9 mouse cellular contexts compared by ENCODE assay signal in the genomic region with DNA sequence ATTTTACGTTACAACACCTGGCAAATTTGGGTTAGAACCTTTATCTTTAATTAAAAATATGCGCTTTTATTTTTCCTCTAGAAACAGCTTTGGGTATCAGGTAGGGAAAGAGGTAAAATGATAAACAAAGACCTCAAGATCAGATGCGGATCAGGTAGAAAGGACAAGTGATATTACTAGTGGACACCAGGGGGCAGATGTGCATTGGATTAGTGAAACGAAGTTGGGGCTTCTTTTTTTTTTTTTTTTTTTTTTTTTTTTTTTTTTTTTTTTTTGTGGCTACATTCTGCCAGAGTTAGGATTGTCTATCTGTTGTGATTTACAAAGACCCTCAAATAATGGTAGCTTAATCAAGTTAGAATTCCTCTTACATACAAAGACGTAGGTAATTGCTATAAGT.
DNase-seq lines count a peak whose midpoint lies in the region; ATAC-seq and TF ChIP-seq lines count a peak whose summit lies in the region.
"Had no signal": no experiment of that assay in that cellular context is flagged by ENCODE, and none has a peak within 500 bp of the region (broad histone marks: within the 10 kb centered on the region; RNA-seq: fewer than 3 reads in every experiment).

No protein-coding gene starts in this region.

- peak; percentile 52 for DNase-seq in forebrain, embryonic 11.5 days (ENCODE audit: low spot score)
- DNase-seq in liver, adult 2 months (ENCODE audit: extremely low read depth, low read depth, low spot score), result peak; percentile 10
- DNase-seq in NIH3T3 (ENCODE audit: low read depth), result peak; percentile 63
- DNase-seq in layer of hippocampus, postnatal 10 days (ENCODE audit: low spot score in 2 of 2), result peak; percentile 32 to 49
- DNase-seq in spleen, adult 12 weeks (ENCODE audit: low spot score), result no peak
- DNase-seq in thymus, adult 18-20 months, result no peak

- H3K9ac ChIP-seq in forebrain, embryonic 11.5 days (ENCODE audit: low read length), result no peak overlapping the region
- H3K9ac ChIP-seq in forebrain, embryonic 13.5 days, result no peak overlapping the region
- H3K9ac ChIP-seq in liver, adult 2 months (ENCODE audit: low read depth, low read length), result no peak overlapping the region
- H3K9ac ChIP-seq in liver, embryonic 12.5 days, result no peak overlapping the region

- TF ChIP-seq POLR2A in liver, adult 2 months (IDR thresholded peaks at IDR 0.05; ENCODE audit: extremely low read depth, insufficient read depth, low read length), result no peak

- no peaks in the 10 kb centered on the region for H3K27me3 ChIP-seq in forebrain, embryonic 11.5 days (ENCODE audit: control insufficient read depth, insufficient read depth, low read length)
- H3K27me3 ChIP-seq in forebrain, embryonic 13.5 days, result no peaks in the 10 kb centered on the region
- no peaks in the 10 kb centered on the region for H3K27me3 ChIP-seq in liver, adult 2 months (ENCODE audit: control insufficient read depth, insufficient read depth, low read length)
- H3K27me3 ChIP-seq in liver, embryonic 12.5 days (replicated peaks), result no peaks in the 10 kb centered on the region

- H3K4me1 ChIP-seq in forebrain, embryonic 11.5 days (replicated peaks; ENCODE audit: control insufficient read depth, insufficient read depth, low read length), result no peaks in the 10 kb centered on the region
- H3K4me1 ChIP-seq in forebrain, embryonic 13.5 days, result no peaks in the 10 kb centered on the region
- H3K4me1 ChIP-seq in liver, adult 2 months (ENCODE audit: control insufficient read depth, insufficient read depth, low read length), result no peaks in the 10 kb centered on the region
- no peaks in the 10 kb centered on the region for H3K4me1 ChIP-seq in liver, embryonic 12.5 days

- H3K36me3 ChIP-seq in forebrain, embryonic 11.5 days (ENCODE audit: control insufficient read depth, insufficient read depth, low read length), result no peaks in the 10 kb centered on the region
- no peaks in the 10 kb centered on the region for H3K36me3 ChIP-seq in forebrain, embryonic 13.5 days (ENCODE audit: poor library complexity, severe bottlenecking)
- no peaks in the 10 kb centered on the region for H3K36me3 ChIP-seq in liver, adult 2 months (ENCODE audit: control insufficient read depth, insufficient read depth, low read length)
- no peaks in the 10 kb centered on the region for H3K36me3 ChIP-seq in liver, embryonic 12.5 days

- no peaks in the 10 kb centered on the region for H3K9me3 ChIP-seq in forebrain, embryonic 11.5 days (ENCODE audit: control insufficient read depth, low read length)
- no peaks in the 10 kb centered on the region for H3K9me3 ChIP-seq in forebrain, embryonic 13.5 days (replicated peaks)
- H3K9me3 ChIP-seq in liver, embryonic 12.5 days (replicated peaks), result no peaks in the 10 kb centered on the region

- peak; percentile 12; the same call in 1 of the 2 replicates for TF ChIP-seq CTCF in liver, adult 2 months (IDR thresholded peaks at IDR 0.05; ENCODE audit: low read depth, low read length)

- 42% methylated on average over 5 of the region's 5 CpGs for WGBS in forebrain, embryonic 11.5 days
- WGBS in forebrain, embryonic 13.5 days, result 39% methylated on average over 5 of the region's 5 CpGs
- 41% methylated on average over 5 of the region's 5 CpGs for WGBS in liver, adult 2 months
- 32% methylated on average over 5 of the region's 5 CpGs for WGBS in liver, embryonic 12.5 days (ENCODE audit: insufficient replicate concordance)

- H3K27ac ChIP-seq in forebrain, embryonic 11.5 days (ENCODE audit: low read depth, low read length), result no peak overlapping the region
- no peak overlapping the region for H3K27ac ChIP-seq in forebrain, embryonic 13.5 days
- H3K27ac ChIP-seq in liver, adult 2 months (replicated peaks; ENCODE audit: insufficient read depth, low read depth, low read length), result no peak overlapping the region
- H3K27ac ChIP-seq in liver, embryonic 12.5 days, result no peak overlapping the region
- H3K27ac ChIP-seq: macrophage had no signal

- H3K79me2 ChIP-seq in liver, adult 2 months (ENCODE audit: control insufficient read depth, insufficient read depth, low read length), result no peaks in the 10 kb centered on the region

- no peak overlapping the region for H3K4me3 ChIP-seq in forebrain, embryonic 11.5 days (ENCODE audit: low read depth, low read length)
- H3K4me3 ChIP-seq in forebrain, embryonic 13.5 days, result no peak overlapping the region
- H3K4me3 ChIP-seq in liver, adult 2 months (ENCODE audit: insufficient read depth, low read depth, low read length), result no peak overlapping the region
- no peak overlapping the region for H3K4me3 ChIP-seq in liver, embryonic 12.5 days

- H3K4me2 ChIP-seq in forebrain, embryonic 11.5 days (ENCODE audit: low read depth, low read length, severe bottlenecking), result no peak overlapping the region
- H3K4me2 ChIP-seq in forebrain, embryonic 13.5 days, result no peak overlapping the region
- H3K4me2 ChIP-seq in liver, embryonic 12.5 days, result no peak overlapping the region

- ATAC-seq in forebrain, embryonic 11.5 days (replicated peaks; ENCODE audit: low FRiP score), result no peak
- ATAC-seq in forebrain, embryonic 13.5 days, result no peak
- ATAC-seq in liver, embryonic 12.5 days, result no peak

Comparison
In these comparisons a context has a peak if more than half of its experiments do, and no peak if none do; other contexts are left out.
1. DNase-seq: peak in forebrain, embryonic 11.5 days (single experiment), liver, adult 2 months (single experiment), NIH3T3 (single experiment) and layer of hippocampus, postnatal 10 days (2 of 2); none in spleen, adult 12 weeks (single experiment) and thymus, adult 18-20 months (0 of 2).